Mouse (Mus musculus) hematopoietic stem cell, adult 5-6 weeks (primary cell): Measurements from ENCODE around the gene Cdh4. TPM values are rescaled to one million over a fixed set of nuclear protein-coding genes. Genes with fewer than 3 reads are reported as not detected.

Experiments used
- ATAC-seq, 2 experiments: fragments of 125-278 bp in 1 of 2; replicated peaks in 1 of 2; 2 replicates each; pipeline ENCODE4 v1.8.0; 2016 to 2017; ENCODE audit warnings: inconsistent platforms in 2 of 2, mild to moderate bottlenecking in 2 of 2, moderate number of reproducible peaks in 2 of 2, low read depth in 1 of 2, moderate TSS enrichment in 1 of 2; ENCODE audit not compliant: low FRiP score in 2 of 2, poor library complexity in 2 of 2, severe bottlenecking in 2 of 2, insufficient read depth in 1 of 2, low TSS enrichment in 1 of 2
- total RNA-seq: library from RNA; stranded (forward); fragments of 172-1452, 232-1000 nt; gene quantifications from 2 replicates; pipeline ENCODE4 v1.2.3, GENCODE M21; 2017

The Cdh4 gene
- total RNA-seq, 1 experiment from 2014 or later = not detected

GRCm38 (mm10) chr2:179946496-179946895 lies 504.3 kb downstream of the Cdh4 start:
- ATAC-seq = no peak

DNA sequence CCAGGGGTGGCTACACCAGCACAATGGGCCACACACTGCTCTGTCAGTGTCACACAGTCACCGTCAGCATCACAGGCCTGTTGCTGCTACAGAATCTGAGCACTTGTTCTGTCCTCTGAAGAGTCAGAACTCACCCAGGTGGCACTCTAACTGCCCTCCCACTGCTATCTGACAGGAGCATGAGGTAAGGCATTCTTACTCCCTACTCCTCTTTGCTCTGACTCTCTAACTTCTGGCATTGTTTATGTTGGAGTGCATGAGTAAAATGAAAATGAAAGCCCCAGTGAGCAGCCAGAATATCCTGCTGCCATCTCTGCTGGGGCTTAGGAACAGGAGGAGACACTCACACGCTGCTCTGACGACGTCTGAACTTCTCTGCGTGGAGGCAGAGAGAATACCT lies 505.4 kb downstream of the Cdh4 start:
- no peak for ATAC-seq

- ATAC-seq = peak in 1 of 2 experiments; percentile 29; a peak in 2 of 4 replicates
Observed at GRCm38 (mm10) chr2:179948820-179949219, 506.6 kb downstream of the Cdh4 start.
